Mouse (Mus musculus) myocyte (in vitro differentiated cells): ENCODE data around the gene Hjurp. TPM values are rescaled to one million over a fixed set of nuclear protein-coding genes. Genes with fewer than 3 reads are reported as not detected.

Experiments used
- H3K27me3 ChIP-seq: one replicate; pipeline ENCODE4 v1.6.1; 2011; ENCODE audit not compliant: control insufficient read depth, insufficient read depth, insufficient read length
- H3K36me3 ChIP-seq: one replicate; pipeline ENCODE4 v1.6.1; 2011; ENCODE audit not compliant: control insufficient read depth, insufficient read depth
- H3K4me2 ChIP-seq: one replicate; pipeline ENCODE4 v1.6.1; 2011; ENCODE audit warnings: low read depth, control low read depth
- H3K4me3 ChIP-seq: one replicate; pipeline ENCODE4 v1.5.1; 2011; ENCODE audit warnings: mild to moderate bottlenecking, control low read depth, moderate library complexity
- H3K79me2 ChIP-seq: one replicate; pipeline ENCODE4 v1.6.1; 2011; ENCODE audit not compliant: control insufficient read depth, insufficient read depth
- H3ac ChIP-seq: one replicate; pipeline ENCODE4 v1.6.1; 2011; ENCODE audit not compliant: control insufficient read depth, insufficient read length
- CEBPB ChIP-seq: IDR thresholded peaks from 2 replicates; pipeline ENCODE4 v1.6.1; 2011; ENCODE audit warnings: mild to moderate bottlenecking, moderate library complexity; ENCODE audit not compliant: poor library complexity, insufficient read depth, severe bottlenecking
- E2F4 ChIP-seq: IDR thresholded peaks from one replicate; pipeline ENCODE4 v1.6.1; 2011; ENCODE audit warnings: mild to moderate bottlenecking, control low read depth, moderate library complexity; ENCODE audit not compliant: insufficient read depth
- MAX ChIP-seq: IDR thresholded peaks from one replicate; pipeline ENCODE4 v1.6.1; 2011; ENCODE audit warnings: low read depth, mild to moderate bottlenecking, control low read depth
- MYOD1 ChIP-seq, 3 experiments: IDR thresholded peaks; one replicate each; pipeline ENCODE4 v1.6.1; 2011; ENCODE audit warnings: control low read depth in 2 of 3, low read depth in 2 of 3, mild to moderate bottlenecking in 2 of 3, moderate library complexity in 1 of 3; ENCODE audit not compliant: insufficient read length in 2 of 3, control insufficient read depth in 1 of 3
- MYOG ChIP-seq, 3 experiments: IDR thresholded peaks; one replicate each; pipeline ENCODE4 v1.6.1; 2011; ENCODE audit warnings: control low read depth in 2 of 3, low read depth in 2 of 3, mild to moderate bottlenecking in 2 of 3; ENCODE audit not compliant: insufficient read length in 2 of 3, control insufficient read depth in 1 of 3, insufficient read depth in 1 of 3
- POLR2A ChIP-seq: IDR thresholded peaks from one replicate; pipeline ENCODE4 v1.6.1; 2011; ENCODE audit warnings: low read depth, mild to moderate bottlenecking, control low read depth, moderate library complexity; ENCODE audit not compliant: insufficient read length
- POLR2AphosphoS2 ChIP-seq: IDR thresholded peaks from one replicate; pipeline ENCODE4 v1.6.1; 2011; ENCODE audit warnings: low read depth, control low read depth; ENCODE audit not compliant: insufficient read length
- REST ChIP-seq: IDR thresholded peaks from one replicate; pipeline ENCODE4 v1.6.1; 2011; ENCODE audit warnings: mild to moderate bottlenecking, control low read depth, moderate library complexity; ENCODE audit not compliant: insufficient read depth, insufficient read length
- SRF ChIP-seq: IDR thresholded peaks from one replicate; pipeline ENCODE4 v1.6.1; 2011; ENCODE audit warnings: low read depth; ENCODE audit not compliant: control insufficient read depth, insufficient read length
- TCF12 ChIP-seq: IDR thresholded peaks from one replicate; pipeline ENCODE4 v1.6.1; 2011; ENCODE audit warnings: mild to moderate bottlenecking, control low read depth; ENCODE audit not compliant: poor library complexity, insufficient read depth, severe bottlenecking
- TCF3 ChIP-seq: IDR thresholded peaks from one replicate; pipeline ENCODE4 v1.6.1; 2011; ENCODE audit warnings: low read depth, control low read depth; ENCODE audit not compliant: insufficient read length
- USF1 ChIP-seq: IDR thresholded peaks from one replicate; pipeline ENCODE4 v1.6.1; 2011; ENCODE audit warnings: low read depth, mild to moderate bottlenecking, control low read depth, moderate library complexity
- polyA plus RNA-seq: library from polyadenylated mRNA; unstranded; fragments of >200 nt; fragmentation: generic; extraction: Trizol; gene quantifications from one replicate; pipeline ENCODE4 v1.2.1, GENCODE M21; 2012; ENCODE audit warnings: missing spikeins

Gene Hjurp
- polyA plus RNA-seq, 1 experiment, result 37.7 TPM

- TF ChIP-seq REST (no peak), POLR2AphosphoS2 (no peak), E2F4 (no peak), CEBPB (no peak), USF1 (no peak), POLR2A (no peak), MAX (no peak), MYOD1 (IDR thresholded peaks at IDR 0.05; ENCODE audit: control insufficient read depth in 1 of 3, insufficient read length in 2 of 3, low read depth in 2 of 3) (no peak), SRF (no peak), MYOG (IDR thresholded peaks at IDR 0.05; ENCODE audit: control insufficient read depth in 1 of 3, insufficient read depth in 1 of 3, insufficient read length in 2 of 3, low read depth in 2 of 3) (no peak), TCF3 (no peak), TCF12 (no peak)
- Histone ChIP-seq H3K36me3 (no peaks in the 10 kb centered on the region), H3K4me2 (no peak overlapping the region)
These were observed 41.5 kb downstream of the Hjurp start for GRCm38 (mm10) chr1:88235894-88236415.

GRCm38 (mm10) chr1:88235046-88235893 lies 42.2 kb downstream of the Hjurp start:
- Histone ChIP-seq H3ac (no peak overlapping the region), H3K27me3 (peaks cover 23% of the 10 kb centered on the region), H3K4me2 (no peak overlapping the region), H3K4me3 (no peak overlapping the region), H3K36me3 (no peaks in the 10 kb centered on the region), H3K79me2 (no peaks in the 10 kb centered on the region)
- TF ChIP-seq MYOD1 (IDR thresholded peaks at IDR 0.05; ENCODE audit: control insufficient read depth in 1 of 3, insufficient read length in 2 of 3, low read depth in 2 of 3) (no peak), MAX (no peak), POLR2AphosphoS2 (no peak), E2F4 (no peak), SRF (no peak), TCF3 (no peak), CEBPB (no peak), POLR2A (no peak), MYOG (IDR thresholded peaks at IDR 0.05; ENCODE audit: control insufficient read depth in 1 of 3, insufficient read depth in 1 of 3, insufficient read length in 2 of 3, low read depth in 2 of 3) (no peak), TCF12 (no peak), REST (no peak), USF1 (no peak)

More at GRCm38 (mm10) chr1:88235894-88236415, 41.5 kb downstream of the Hjurp start:
- Histone ChIP-seq H3K79me2 (no peaks in the 10 kb centered on the region), H3ac (no peak overlapping the region), H3K4me3 (no peak overlapping the region), H3K27me3 (peaks cover 23% of the 10 kb centered on the region)

- Histone ChIP-seq H3K4me2 (no peak overlapping the region), H3K36me3 (no peaks in the 10 kb centered on the region), H3K4me3 (no peak overlapping the region), H3K27me3 (peaks cover 23% of the 10 kb centered on the region), H3ac (no peak overlapping the region), H3K79me2 (no peaks in the 10 kb centered on the region)
- TF ChIP-seq MAX (no peak), CEBPB (no peak)
These were observed 42.8 kb downstream of the Hjurp start for GRCm38 (mm10) chr1:88234646-88235045.

GRCm38 (mm10) chr1:88234248-88234610 lies 43.2 kb downstream of the Hjurp start:
- Histone ChIP-seq H3K79me2 (no peaks in the 10 kb centered on the region), H3K27me3 (peaks cover 23% of the 10 kb centered on the region), H3K4me3 (no peak overlapping the region), H3K36me3 (no peaks in the 10 kb centered on the region), H3K4me2 (no peak overlapping the region), H3ac (no peak overlapping the region)
- TF ChIP-seq USF1, result no peak
- no peak for TF ChIP-seq TCF3
- no peak for TF ChIP-seq POLR2AphosphoS2
- TF ChIP-seq SRF, result no peak
- no peak for TF ChIP-seq MYOG (IDR thresholded peaks at IDR 0.05; ENCODE audit: control insufficient read depth in 1 of 3, insufficient read depth in 1 of 3, insufficient read length in 2 of 3, low read depth in 2 of 3)
- TF ChIP-seq E2F4, result no peak
- TF ChIP-seq CEBPB, result no peak
- TF ChIP-seq MAX, result no peak
- TF ChIP-seq MYOD1 (IDR thresholded peaks at IDR 0.05; ENCODE audit: control insufficient read depth in 1 of 3, insufficient read length in 2 of 3, low read depth in 2 of 3), result no peak
- TF ChIP-seq REST, result no peak
- TF ChIP-seq POLR2A, result no peak
- TF ChIP-seq TCF12, result no peak
